Mouse (Mus musculus) cerebellum, adult (tissue): ENCODE data around the gene Rapgef4.

ENCODE experiments used
- ATAC-seq: cut with Nextera tagmentation; 2 replicates; pipeline ENCODE4 v1.9.2; 2017; ENCODE audit warnings: mild to moderate bottlenecking, moderate library complexity, mixed read lengths; ENCODE audit not compliant: insufficient number of reproducible peaks, low FRiP score, low TSS enrichment

Gene Rapgef4

DNA sequence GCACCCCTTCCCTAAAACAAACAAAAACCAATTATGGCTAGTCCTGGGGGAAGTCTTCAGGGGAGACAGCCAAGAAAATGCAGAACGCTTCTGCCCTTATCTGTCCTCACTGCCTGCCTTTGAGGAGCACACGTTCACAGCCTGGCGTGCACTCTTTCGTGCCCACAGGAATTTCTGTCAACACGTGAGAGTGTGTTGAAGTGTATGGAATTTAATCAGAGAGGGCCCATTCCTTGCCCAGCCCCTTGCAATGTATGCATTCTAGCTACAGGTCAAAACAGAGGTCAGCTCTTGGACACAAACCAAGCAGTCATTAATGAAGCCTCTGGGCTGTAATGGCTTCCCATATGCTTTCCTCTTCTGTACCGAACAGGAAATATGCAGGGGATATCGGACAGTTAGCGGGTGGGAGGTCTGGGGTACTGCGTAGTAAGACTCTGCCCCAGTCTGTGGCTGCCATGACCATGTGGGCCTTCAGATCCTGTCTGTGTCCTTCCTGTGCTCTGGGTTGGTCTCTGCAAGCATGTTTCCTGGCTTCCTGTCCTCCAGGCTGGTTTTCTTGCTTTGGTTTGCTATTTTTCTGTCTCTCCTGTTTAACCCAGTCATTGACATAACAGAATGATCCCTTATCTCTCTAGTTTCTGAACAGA, 188.5 kb downstream of the Rapgef4 start:
- no peak for ATAC-seq

DNA sequence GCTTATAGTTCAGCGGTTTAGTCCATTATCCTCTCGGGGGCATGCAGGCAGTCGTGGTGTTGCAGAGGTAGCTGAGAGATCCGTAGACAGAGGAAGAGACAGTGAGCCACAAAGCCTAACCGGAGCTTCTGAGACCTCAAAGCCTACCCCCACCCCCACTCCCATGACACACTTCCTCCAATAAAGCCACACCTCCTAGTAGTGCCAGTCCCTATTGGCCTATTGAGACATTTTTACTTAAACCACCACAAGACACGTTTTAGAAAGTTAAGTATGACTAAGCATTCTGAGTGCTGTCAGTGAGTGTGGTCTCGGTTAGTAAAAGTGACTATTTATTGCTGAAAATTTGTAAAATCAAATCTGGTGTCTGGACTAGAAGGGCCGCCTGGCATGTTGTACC, 189.5 kb downstream of the Rapgef4 start:
- no peak for ATAC-seq

DNA sequence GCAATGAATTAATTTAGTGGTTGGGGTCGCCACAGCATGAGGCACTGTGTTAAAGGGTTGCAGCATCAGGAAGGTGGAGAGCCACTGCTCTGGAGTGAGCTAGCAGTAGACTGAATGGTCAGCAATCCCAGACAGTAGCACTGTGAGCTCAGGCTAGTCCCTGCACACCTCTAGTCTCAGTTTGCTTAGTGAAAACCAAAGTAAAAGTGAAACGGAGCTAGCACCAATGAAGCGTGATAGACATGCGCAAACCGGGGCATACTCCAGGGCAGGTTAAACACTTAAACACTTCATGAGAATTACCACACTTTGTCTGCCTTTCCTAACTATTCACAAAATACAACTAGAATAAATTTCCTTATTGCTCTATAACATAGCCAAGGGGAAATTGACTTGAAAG, 190.2 kb downstream of the Rapgef4 start:
- no peak for ATAC-seq

DNA sequence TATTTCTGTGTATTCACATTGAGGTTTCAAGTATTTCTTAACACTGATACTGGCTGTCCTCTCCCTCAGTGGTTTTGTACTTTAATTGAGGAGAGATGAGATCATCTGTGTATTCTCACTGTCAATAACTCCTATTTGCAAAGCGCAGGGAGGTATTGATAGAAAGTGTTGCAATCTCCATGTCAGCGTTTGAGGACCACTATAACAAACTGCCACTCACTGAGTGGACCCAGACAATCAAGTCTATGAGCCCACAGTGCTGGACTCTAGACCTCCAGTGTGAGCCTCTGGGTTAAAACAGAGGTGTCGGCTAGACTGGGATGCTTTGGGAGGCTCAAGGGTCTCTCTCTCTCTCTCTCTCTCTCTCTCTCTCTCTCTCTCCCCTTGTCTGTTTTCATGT, 192.0 kb downstream of the Rapgef4 start:
- no peak for ATAC-seq

DNA sequence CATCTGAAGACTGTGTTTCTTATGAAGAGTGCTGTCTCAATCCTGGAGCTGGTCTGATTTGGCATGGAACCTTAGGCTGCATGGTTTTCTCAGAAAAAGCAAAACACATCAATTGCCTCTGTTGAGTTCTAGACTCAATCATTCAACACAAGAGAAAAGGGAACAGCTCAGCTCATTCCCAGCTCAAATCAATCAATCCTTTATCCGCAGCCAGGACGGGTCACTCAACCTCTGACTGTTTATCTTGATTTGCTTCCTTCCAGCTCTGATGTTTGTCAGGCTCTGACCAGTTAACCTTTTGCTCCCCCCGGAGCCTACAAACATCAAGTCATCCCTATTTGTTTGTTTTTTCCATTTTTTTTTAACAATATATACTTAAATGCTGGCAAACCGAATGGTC, 192.8 kb downstream of the Rapgef4 start:
- ATAC-seq: no peak

DNA sequence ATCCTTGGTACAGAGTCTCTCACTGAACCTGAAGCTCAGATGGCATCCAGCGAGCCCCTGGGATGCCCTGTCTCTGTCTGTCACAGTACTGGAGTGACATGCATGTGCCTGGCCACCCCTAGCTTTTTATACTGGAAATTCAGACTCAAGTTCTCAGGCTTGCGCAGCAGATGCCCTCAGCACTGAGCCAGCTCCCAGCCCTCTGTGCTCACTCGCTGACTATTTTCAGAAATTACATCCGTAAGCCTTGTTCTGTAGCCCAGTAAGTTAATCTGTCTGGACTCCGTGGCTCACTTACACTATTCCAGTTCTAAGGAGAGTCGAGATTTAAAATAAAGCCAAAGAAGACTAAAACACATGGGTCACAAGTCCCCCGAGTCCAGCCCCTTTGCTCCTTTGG, 194.5 kb downstream of the Rapgef4 start:
- ATAC-seq: peak; percentile 62; the same call in 1 of the 2 replicates

DNA sequence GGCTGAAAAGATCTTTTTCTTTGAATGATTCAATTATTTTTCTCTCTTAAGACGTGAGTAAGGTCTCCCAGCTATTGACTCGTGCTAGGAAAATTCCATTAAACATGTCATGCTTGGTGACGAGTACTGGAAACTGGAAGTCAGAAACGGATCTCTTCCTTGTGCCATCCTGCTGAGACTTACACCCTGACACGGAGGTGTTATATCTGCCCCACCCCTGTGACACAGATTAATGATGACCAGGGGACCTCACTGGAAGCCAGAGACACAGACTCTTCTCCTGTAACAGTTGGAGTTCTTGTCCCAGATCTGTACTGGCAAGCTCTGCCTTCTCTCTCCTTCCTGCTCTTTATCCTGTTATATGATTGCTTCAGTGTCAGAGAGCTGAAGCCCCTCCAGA, 194.9 kb downstream of the Rapgef4 start:
- ATAC-seq: no peak; the same call in 1 of the 2 replicates

- ATAC-seq: no peak
Measured at GRCm38 (mm10) chr2:72177214-72178023, 196.4 kb downstream of the Rapgef4 start.

- no peak for ATAC-seq
Measured at GRCm38 (mm10) chr2:72178025-72178424, 197.0 kb downstream of the Rapgef4 start.

DNA sequence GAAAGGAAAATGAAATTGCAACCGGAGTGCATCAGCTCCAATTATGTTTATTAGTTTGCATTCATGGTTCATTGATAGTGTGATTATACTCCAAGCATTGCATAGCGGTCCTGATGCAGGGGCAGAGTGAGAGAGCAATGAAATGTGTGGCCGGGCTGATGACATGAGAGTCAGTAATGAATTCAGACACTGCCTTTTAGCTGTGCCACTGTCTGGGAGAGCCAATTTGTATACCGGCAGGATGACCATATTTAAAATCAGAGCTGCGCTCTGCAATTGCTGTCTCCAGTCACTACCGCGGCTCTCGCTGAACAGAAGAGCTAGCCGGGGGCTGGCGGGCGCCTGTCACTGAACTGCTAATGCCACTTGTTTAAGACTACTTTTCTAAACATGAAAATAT, 197.5 kb downstream of the Rapgef4 start:
- ATAC-seq: no peak

DNA sequence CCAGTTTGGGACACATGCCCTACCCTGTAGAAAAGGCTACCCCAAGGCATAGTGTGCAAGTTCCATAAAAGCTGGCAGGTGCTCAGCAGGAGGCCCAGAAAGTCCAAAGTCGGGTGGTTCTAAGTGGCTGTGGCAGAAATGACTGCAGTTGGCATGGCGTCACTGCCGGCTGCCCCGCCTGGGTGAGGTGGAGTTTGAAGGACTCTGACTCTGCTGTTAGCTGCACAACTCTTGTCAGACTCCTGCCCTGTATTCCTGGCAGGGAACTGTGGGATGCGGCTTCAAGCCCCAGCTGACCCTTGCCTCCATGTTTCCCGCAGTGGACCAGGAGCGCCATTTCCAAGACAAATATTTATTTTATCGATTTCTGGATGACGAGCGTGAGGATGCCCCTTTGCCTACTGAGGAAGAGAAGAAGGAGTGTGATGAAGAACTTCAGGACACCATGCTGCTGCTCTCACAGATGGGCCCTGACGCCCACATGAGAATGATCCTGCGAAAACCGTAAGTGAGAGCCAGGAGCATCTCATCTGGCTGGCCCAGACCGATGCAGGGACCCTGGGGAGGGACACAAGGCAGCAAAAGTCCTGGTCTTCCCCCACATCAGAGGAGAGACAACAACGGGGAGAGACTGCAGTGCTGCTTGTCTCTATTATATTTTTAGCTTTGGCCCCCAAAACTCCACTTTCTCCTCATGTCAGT, 198.7 kb downstream of the Rapgef4 start:
- ATAC-seq: no peak

- no peak for ATAC-seq
Measured at GRCm38 (mm10) chr2:72181443-72181842, 200.4 kb downstream of the Rapgef4 start.

GRCm38 (mm10) chr2:72183751-72184150, 202.7 kb downstream of the Rapgef4 start:
- ATAC-seq: no peak

DNA sequence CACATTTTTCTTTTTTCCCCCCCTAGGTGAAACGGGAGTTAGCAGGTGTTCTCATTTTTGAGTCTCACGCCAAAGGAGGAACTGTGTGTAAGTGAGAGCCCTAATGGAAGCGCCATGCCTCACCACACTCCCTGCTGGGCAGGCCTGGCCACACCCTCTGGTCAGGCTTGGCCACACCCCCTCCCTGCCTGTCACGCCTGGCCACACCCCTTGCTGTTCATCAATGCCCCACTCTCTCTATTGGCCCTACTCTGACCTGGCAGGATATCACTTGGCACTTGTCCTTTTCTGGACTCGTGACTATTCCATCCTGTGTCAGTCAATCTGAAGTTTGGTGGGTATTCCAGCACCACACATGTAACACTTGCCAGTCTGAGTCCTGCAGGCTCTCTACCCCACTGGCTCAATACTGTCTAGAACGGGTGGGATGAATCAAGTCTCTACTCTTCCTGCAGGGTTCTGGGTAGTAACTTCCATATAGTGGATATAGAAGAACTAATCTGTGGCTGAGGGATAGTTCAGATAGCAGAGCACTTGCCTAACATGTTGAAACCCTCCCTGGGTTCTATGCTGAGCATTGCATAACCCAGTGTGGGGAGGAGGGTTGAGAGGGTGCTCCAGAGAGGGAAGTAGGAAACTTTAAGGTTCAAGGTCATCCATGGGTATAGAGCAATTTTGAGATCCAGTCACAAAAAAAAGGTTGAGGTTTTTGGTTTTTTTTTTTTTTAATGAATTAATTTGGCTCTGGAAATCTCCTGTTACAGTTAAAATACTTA, 215.3 kb downstream of the Rapgef4 start:
- ATAC-seq: no peak; the same call in 1 of the 2 replicates

- ATAC-seq: no peak
Measured at GRCm38 (mm10) chr2:72197026-72197425, 216.0 kb downstream of the Rapgef4 start.

- no peak for ATAC-seq
Measured at GRCm38 (mm10) chr2:72199451-72199850, 218.4 kb downstream of the Rapgef4 start.

DNA sequence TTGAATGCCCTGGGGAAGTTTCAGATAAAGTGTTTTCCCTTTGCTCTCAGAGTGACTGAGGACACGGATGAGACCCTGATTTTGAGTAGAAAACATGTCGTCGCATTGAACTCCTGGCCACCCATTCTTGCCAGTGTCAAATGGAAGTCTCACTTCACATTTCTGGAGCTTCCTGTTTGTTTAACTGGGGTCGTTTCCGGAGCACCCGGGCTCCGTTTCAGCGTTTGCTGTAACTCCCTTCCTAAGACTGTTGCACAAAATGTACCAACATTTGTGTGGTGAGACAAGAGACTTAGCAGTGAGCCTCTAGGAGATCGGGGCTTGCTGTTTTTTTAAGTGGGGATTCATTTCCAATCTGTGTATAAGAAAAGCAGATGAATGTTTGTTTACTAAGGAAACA, 220.5 kb downstream of the Rapgef4 start:
- ATAC-seq: no peak

DNA sequence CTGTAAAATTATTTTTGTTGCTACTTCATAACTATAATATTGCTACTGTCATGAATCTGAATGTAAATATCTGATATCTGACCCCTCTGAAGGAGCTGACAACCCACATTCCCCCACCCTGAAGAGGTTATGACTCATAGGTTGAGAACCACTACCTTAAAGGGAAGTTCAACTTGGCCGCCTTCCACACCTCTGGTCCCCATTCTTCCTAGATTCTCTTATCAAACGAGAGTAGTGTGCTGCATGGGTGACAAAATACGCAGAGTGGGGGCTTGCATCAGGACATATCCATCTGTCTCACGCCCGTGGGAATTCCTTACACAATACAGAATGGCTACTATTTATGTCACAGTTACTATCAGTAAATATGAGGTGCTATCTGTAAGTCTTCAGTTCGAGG, 221.2 kb downstream of the Rapgef4 start:
- ATAC-seq: no peak

DNA sequence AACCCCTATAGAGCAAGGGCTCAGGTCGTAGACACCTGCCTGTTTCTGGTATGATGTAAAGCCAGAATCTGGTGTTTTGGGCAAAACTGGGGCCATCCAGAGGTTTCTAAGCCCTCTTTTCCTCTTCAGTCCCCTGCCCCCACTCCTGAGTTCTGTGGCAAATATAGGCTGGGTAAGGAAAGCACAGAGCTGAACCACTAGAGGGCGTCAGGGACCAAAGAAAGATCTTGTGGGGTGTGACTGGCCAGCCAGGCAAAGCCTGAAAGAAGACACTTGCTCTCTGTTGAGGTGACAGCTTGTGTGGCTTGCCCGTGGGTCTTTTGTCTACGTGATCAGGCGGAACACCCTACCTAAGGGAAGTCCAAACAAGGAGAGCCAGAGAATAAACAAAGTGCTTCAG, 222.6 kb downstream of the Rapgef4 start:
- peak; percentile 80 for ATAC-seq

DNA sequence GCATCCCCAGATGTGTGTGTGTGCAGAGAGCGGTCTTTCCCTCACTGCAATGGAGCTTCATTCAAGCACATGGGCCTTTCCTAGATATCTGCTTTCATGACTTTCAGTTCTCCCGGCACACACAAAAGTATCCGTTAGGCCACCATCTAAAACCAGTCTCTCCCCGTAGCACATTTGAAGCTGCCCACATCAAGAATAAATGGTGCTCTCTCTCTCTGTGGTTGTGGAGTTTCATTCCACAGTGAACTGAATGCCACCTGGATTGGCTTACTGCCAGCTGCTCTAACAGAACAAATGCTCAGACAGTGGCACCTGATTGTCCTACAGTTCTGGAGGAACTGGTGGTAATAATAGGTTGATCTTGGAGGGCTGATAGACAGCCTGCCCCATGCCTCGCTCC, 224.8 kb downstream of the Rapgef4 start:
- no peak for ATAC-seq
